Mouse (Mus musculus): ENCODE data around the gene Arid1b. TPM values are rescaled to one million over a fixed set of nuclear protein-coding genes. Genes with fewer than 3 reads are reported as not detected.

The Arid1b gene
- 21.0 and 22.6 TPM in 2 replicates for polyA plus RNA-seq (2014; fragmentation: Nextera tagmentation; extraction: Ambion mirVana)

GRCm38 (mm10) chr17:4993840-4994503 is at the start of gene Arid1b:
TSS of gene Arid1b (plus strand) at chr17:4994332.
- no peaks in the 10 kb centered on the region for H3K9me3 ChIP-seq (ENCODE audit: control insufficient read depth, low read depth, low read length)
- H3K27ac ChIP-seq (ENCODE audit: low read length), result peak within 1 kb of the TSS; percentile 100
- H3K4me2 ChIP-seq (replicated peaks; ENCODE audit: low read depth, low read length), result peak within 1 kb of the TSS; percentile 78
- H3K36me3 ChIP-seq (ENCODE audit: control insufficient read depth, insufficient read depth, low read length), result no peaks in the 10 kb centered on the region
- under 1% methylated on average over 54 of the region's 58 CpGs for WGBS
- H3K4me3 ChIP-seq (ENCODE audit: low read depth, low read length), result peak within 1 kb of the TSS; percentile 96
- peak; percentile 78 for ATAC-seq (ENCODE audit: insufficient number of reproducible peaks, insufficient read depth, low FRiP score, low read depth)
- H3K9ac ChIP-seq (replicated peaks; ENCODE audit: low read depth, low read length), result peak within 1 kb of the TSS; percentile 96
- peaks cover 6% of the 10 kb centered on the region; the same call in 1 of the 2 replicates for H3K4me1 ChIP-seq (ENCODE audit: control insufficient read depth, insufficient read depth, low read length)
- H3K27me3 ChIP-seq (ENCODE audit: control insufficient read depth, insufficient read depth, low read length), result no peaks in the 10 kb centered on the region

DNA sequence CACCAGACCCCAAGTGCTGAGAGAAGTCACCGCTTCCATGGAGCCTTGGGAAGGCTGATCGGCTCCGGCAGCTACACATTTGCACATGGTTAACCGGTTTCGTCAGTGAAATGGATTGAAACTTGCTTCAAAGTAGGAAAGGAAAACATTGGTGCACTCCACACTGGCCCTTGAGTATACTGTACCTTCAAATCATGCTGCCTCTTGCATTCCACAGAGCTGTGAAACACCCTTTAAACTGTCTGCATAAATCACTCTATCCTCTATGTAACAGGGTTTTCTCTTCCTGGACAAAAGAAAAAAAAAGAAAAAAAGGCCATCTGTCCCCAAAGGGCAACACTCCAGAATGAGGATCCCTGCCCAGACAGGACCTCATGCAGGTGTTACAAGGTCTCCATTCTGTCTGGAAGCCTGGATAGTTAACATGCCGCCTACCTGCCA is 48.8 kb upstream of the Arid1b start:
- Histone ChIP-seq H3K4me3 (ENCODE audit: low read depth, low read length) (no peak overlapping the region), H3K36me3 (ENCODE audit: control insufficient read depth, insufficient read depth, low read length) (no peaks in the 10 kb centered on the region), H3K27ac (ENCODE audit: low read length) (peak overlapping the region; percentile 75), H3K4me2 (replicated peaks; ENCODE audit: low read depth, low read length) (no peak overlapping the region), H3K27me3 (ENCODE audit: control insufficient read depth, insufficient read depth, low read length) (no peaks in the 10 kb centered on the region), H3K9ac (replicated peaks; ENCODE audit: low read depth, low read length) (no peak overlapping the region), H3K4me1 (ENCODE audit: control insufficient read depth, insufficient read depth, low read length) (peaks cover 12% of the 10 kb centered on the region), H3K9me3 (ENCODE audit: control insufficient read depth, low read depth, low read length) (no peaks in the 10 kb centered on the region)
- ATAC-seq (ENCODE audit: insufficient number of reproducible peaks, insufficient read depth, low FRiP score, low read depth), result no peak
- WGBS, result 65% methylated on average over 6 of the region's 6 CpGs

GRCm38 (mm10) chr17:4945871-4946331 is 48.2 kb upstream of the Arid1b start:
- H3K9me3 ChIP-seq (ENCODE audit: control insufficient read depth, low read depth, low read length), result no peaks in the 10 kb centered on the region
- H3K27ac ChIP-seq (ENCODE audit: low read length), result peak overlapping the region; percentile 75
- H3K9ac ChIP-seq (replicated peaks; ENCODE audit: low read depth, low read length), result no peak overlapping the region
- 25% methylated on average over 11 of the region's 11 CpGs for WGBS
- no peaks in the 10 kb centered on the region for H3K36me3 ChIP-seq (ENCODE audit: control insufficient read depth, insufficient read depth, low read length)
- H3K27me3 ChIP-seq (ENCODE audit: control insufficient read depth, insufficient read depth, low read length), result no peaks in the 10 kb centered on the region
- peak overlapping the region; percentile 26; the same call in 1 of the 2 replicates for H3K4me2 ChIP-seq (replicated peaks; ENCODE audit: low read depth, low read length)
- ATAC-seq (ENCODE audit: insufficient number of reproducible peaks, insufficient read depth, low FRiP score, low read depth), result peak; percentile 70; the same call in 1 of the 2 replicates
- no peak overlapping the region for H3K4me3 ChIP-seq (ENCODE audit: low read depth, low read length)
- peaks cover 12% of the 10 kb centered on the region for H3K4me1 ChIP-seq (ENCODE audit: control insufficient read depth, insufficient read depth, low read length)

GRCm38 (mm10) chr17:4946421-4946974 is 47.6 kb upstream of the Arid1b start:
- H3K27me3 ChIP-seq (ENCODE audit: control insufficient read depth, insufficient read depth, low read length), result no peaks in the 10 kb centered on the region
- H3K4me2 ChIP-seq (replicated peaks; ENCODE audit: low read depth, low read length), result peak overlapping the region; percentile 26; the same call in 1 of the 2 replicates
- H3K9me3 ChIP-seq (ENCODE audit: control insufficient read depth, low read depth, low read length), result no peaks in the 10 kb centered on the region
- no peak overlapping the region for H3K4me3 ChIP-seq (ENCODE audit: low read depth, low read length)
- peak overlapping the region; percentile 75; the same call in 1 of the 2 replicates for H3K27ac ChIP-seq (ENCODE audit: low read length)
- WGBS, result 23% methylated on average over 12 of the region's 12 CpGs
- H3K9ac ChIP-seq (replicated peaks; ENCODE audit: low read depth, low read length), result no peak overlapping the region
- H3K36me3 ChIP-seq (ENCODE audit: control insufficient read depth, insufficient read depth, low read length), result no peaks in the 10 kb centered on the region
- H3K4me1 ChIP-seq (ENCODE audit: control insufficient read depth, insufficient read depth, low read length), result peaks cover 12% of the 10 kb centered on the region
- peak; percentile 46; the same call in 1 of the 2 replicates for ATAC-seq (ENCODE audit: insufficient number of reproducible peaks, insufficient read depth, low FRiP score, low read depth)

- Histone ChIP-seq H3K4me1 (ENCODE audit: control insufficient read depth, insufficient read depth, low read length) (peaks cover 12% of the 10 kb centered on the region), H3K27ac (ENCODE audit: low read length) (peak overlapping the region; percentile 75; the same call in 1 of the 2 replicates), H3K4me2 (replicated peaks; ENCODE audit: low read depth, low read length) (no peak overlapping the region), H3K27me3 (ENCODE audit: control insufficient read depth, insufficient read depth, low read length) (no peaks in the 10 kb centered on the region), H3K9ac (replicated peaks; ENCODE audit: low read depth, low read length) (no peak overlapping the region; the same call in 1 of the 2 replicates), H3K4me3 (ENCODE audit: low read depth, low read length) (no peak overlapping the region), H3K9me3 (ENCODE audit: control insufficient read depth, low read depth, low read length) (no peaks in the 10 kb centered on the region), H3K36me3 (ENCODE audit: control insufficient read depth, insufficient read depth, low read length) (no peaks in the 10 kb centered on the region)
- WGBS, result 47% methylated on average over 3 of the region's 3 CpGs
- ATAC-seq (ENCODE audit: insufficient number of reproducible peaks, insufficient read depth, low FRiP score, low read depth), result no peak
These were observed 47.1 kb upstream of the Arid1b start for GRCm38 (mm10) chr17:4947013-4947412.

DNA sequence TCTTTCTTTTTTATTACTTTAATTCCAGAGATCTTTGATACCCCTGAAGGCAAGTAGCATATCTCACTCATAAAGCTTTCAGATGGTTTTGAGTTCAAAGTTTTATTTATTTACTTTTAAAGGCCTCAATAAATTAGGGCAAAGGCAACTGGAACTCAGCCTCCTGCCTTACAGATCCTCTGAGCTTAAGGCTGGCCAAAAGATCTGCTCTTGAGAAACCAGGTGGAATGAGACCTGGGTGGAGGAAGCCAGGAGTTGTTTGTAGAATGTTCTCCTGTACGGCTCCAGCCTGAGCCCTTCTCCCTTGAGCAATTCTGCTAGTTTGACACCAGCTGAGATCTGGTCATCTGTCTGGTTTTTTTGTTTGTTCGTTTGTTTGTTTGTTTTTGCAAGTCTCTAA is 46.7 kb upstream of the Arid1b start:
- H3K27ac ChIP-seq (ENCODE audit: low read length), result peak overlapping the region; percentile 75; the same call in 1 of the 2 replicates
- no peak overlapping the region for H3K9ac ChIP-seq (replicated peaks; ENCODE audit: low read depth, low read length)
- no peak for ATAC-seq (ENCODE audit: insufficient number of reproducible peaks, insufficient read depth, low FRiP score, low read depth)
- no peak overlapping the region for H3K4me3 ChIP-seq (ENCODE audit: low read depth, low read length)
- 43% methylated on average over 2 of the region's 2 CpGs for WGBS
- H3K27me3 ChIP-seq (ENCODE audit: control insufficient read depth, insufficient read depth, low read length), result no peaks in the 10 kb centered on the region
- no peaks in the 10 kb centered on the region for H3K9me3 ChIP-seq (ENCODE audit: control insufficient read depth, low read depth, low read length)
- H3K4me1 ChIP-seq (ENCODE audit: control insufficient read depth, insufficient read depth, low read length), result peaks cover 12% of the 10 kb centered on the region
- no peak overlapping the region for H3K4me2 ChIP-seq (replicated peaks; ENCODE audit: low read depth, low read length)
- no peaks in the 10 kb centered on the region for H3K36me3 ChIP-seq (ENCODE audit: control insufficient read depth, insufficient read depth, low read length)

- no peaks in the 10 kb centered on the region for H3K36me3 ChIP-seq (ENCODE audit: control insufficient read depth, insufficient read depth, low read length)
- no peak overlapping the region for H3K4me2 ChIP-seq (replicated peaks; ENCODE audit: low read depth, low read length)
- no peak for ATAC-seq (ENCODE audit: insufficient number of reproducible peaks, insufficient read depth, low FRiP score, low read depth)
- no peak overlapping the region for H3K4me3 ChIP-seq (ENCODE audit: low read depth, low read length)
- peaks cover 12% of the 10 kb centered on the region for H3K4me1 ChIP-seq (ENCODE audit: control insufficient read depth, insufficient read depth, low read length)
- H3K9ac ChIP-seq (replicated peaks; ENCODE audit: low read depth, low read length), result no peak overlapping the region
- no peaks in the 10 kb centered on the region for H3K27me3 ChIP-seq (ENCODE audit: control insufficient read depth, insufficient read depth, low read length)
- WGBS, result 60% methylated on average over 3 of the region's 3 CpGs
- H3K27ac ChIP-seq (ENCODE audit: low read length), result no peak overlapping the region
- H3K9me3 ChIP-seq (ENCODE audit: control insufficient read depth, low read depth, low read length), result no peaks in the 10 kb centered on the region
These were observed 45.6 kb upstream of the Arid1b start for GRCm38 (mm10) chr17:4948501-4948900.

- no peak for ATAC-seq (ENCODE audit: insufficient number of reproducible peaks, insufficient read depth, low FRiP score, low read depth)
- 77% methylated on average over 4 of the region's 4 CpGs for WGBS
- H3K9me3 ChIP-seq (ENCODE audit: control insufficient read depth, low read depth, low read length), result no peaks in the 10 kb centered on the region
- H3K36me3 ChIP-seq (ENCODE audit: control insufficient read depth, insufficient read depth, low read length), result no peaks in the 10 kb centered on the region
- H3K9ac ChIP-seq (replicated peaks; ENCODE audit: low read depth, low read length), result no peak overlapping the region
- H3K27ac ChIP-seq (ENCODE audit: low read length), result no peak overlapping the region
- H3K4me1 ChIP-seq (ENCODE audit: control insufficient read depth, insufficient read depth, low read length), result no peaks in the 10 kb centered on the region
- no peak overlapping the region for H3K4me2 ChIP-seq (replicated peaks; ENCODE audit: low read depth, low read length)
- no peaks in the 10 kb centered on the region for H3K27me3 ChIP-seq (ENCODE audit: control insufficient read depth, insufficient read depth, low read length)
- no peak overlapping the region for H3K4me3 ChIP-seq (ENCODE audit: low read depth, low read length)
These were observed 39.7 kb upstream of the Arid1b start for GRCm38 (mm10) chr17:4954431-4954830.

All from stomach, embryonic 14.5 days (tissue).